Mouse (Mus musculus) liver, embryonic 14.5 days (tissue): ENCODE results near the gene Rabep1. TPM values are rescaled to one million over a fixed set of nuclear protein-coding genes. Genes with fewer than 3 reads are reported as not detected.

Source experiments
- ATAC-seq: fragments of 200-750 bp; cut with Nextera tagmentation; 2 replicates; pipeline ENCODE4 v1.8.0; 2017; ENCODE audit warnings: moderate number of reproducible peaks, mild to moderate bottlenecking, moderate library complexity; ENCODE audit not compliant: insufficient read depth
- DNase-seq, 3 experiments: peaks; one replicate each; pipeline ENCODE4 v3.0.0-alpha.2; 2012 to 2013; ENCODE audit warnings: low read depth in 3 of 3, low spot score in 3 of 3
- H3K27ac ChIP-seq: fragments of 300-500 bp; sonication (generic); 2 replicates; pipeline ENCODE4 v1.5.1; 2014; ENCODE audit warnings: moderate library complexity, mild to moderate bottlenecking, control low read depth, inconsistent platforms
- H3K27me3 ChIP-seq: fragments of 300-500 bp; sonication (generic); 2 replicates; pipeline ENCODE4 v1.6.1; 2014; ENCODE audit warnings: mild to moderate bottlenecking, low read length, moderate library complexity; ENCODE audit not compliant: control insufficient read depth, insufficient read depth
- H3K36me3 ChIP-seq: fragments of 300-500 bp; sonication (generic); replicated peaks from 2 replicates; pipeline ENCODE4 v1.6.1; 2014; ENCODE audit warnings: low read depth; ENCODE audit not compliant: control insufficient read depth, insufficient read depth
- H3K4me1 ChIP-seq, 2 experiments: fragments of 200-500 bp in 1 of 2; fragments of 300-500 bp in 1 of 2; sonication (generic) in 1 of 2; replicated peaks; 2 replicates each; pipeline ENCODE4 v1.6.1; 2012 to 2014; ENCODE audit warnings: antibody characterized with exemption in 1 of 2, inconsistent platforms in 1 of 2, low read length in 1 of 2; ENCODE audit not compliant: control insufficient read depth in 2 of 2, insufficient read depth in 2 of 2
- H3K4me2 ChIP-seq: fragments of 300-500 bp; sonication (generic); 2 replicates; pipeline ENCODE4 v1.6.1; 2014; ENCODE audit warnings: low read depth, mild to moderate bottlenecking, control low read depth, moderate library complexity
- H3K4me3 ChIP-seq, 2 experiments: fragments of 200-500 bp in 1 of 2; fragments of 300-500 bp in 1 of 2; sonication (generic) in 1 of 2; 2 replicates each; pipeline ENCODE4 v1.5.1; 2012 to 2014; ENCODE audit warnings: low read depth in 2 of 2, low read length in 2 of 2, mild to moderate bottlenecking in 2 of 2, control low read depth in 1 of 2, inconsistent platforms in 1 of 2, moderate library complexity in 1 of 2; ENCODE audit not compliant: insufficient read depth in 1 of 2
- H3K9ac ChIP-seq: fragments of 300-500 bp; sonication (generic); replicated peaks from 2 replicates; pipeline ENCODE4 v1.6.1; 2014; ENCODE audit warnings: mild to moderate bottlenecking, control low read depth, moderate library complexity
- H3K9me3 ChIP-seq: fragments of 300-500 bp; sonication (generic); 2 replicates; pipeline ENCODE4 v1.6.1; 2016; ENCODE audit warnings: low read length, mixed read lengths; ENCODE audit not compliant: control insufficient read depth
- CTCF ChIP-seq: IDR thresholded peaks from 2 replicates; pipeline ENCODE4 v1.5.1; 2016; ENCODE audit warnings: antibody characterized with exemption, low read depth, control low read depth
- EP300 ChIP-seq: IDR thresholded peaks from 2 replicates; pipeline ENCODE4 v1.6.1; 2016; ENCODE audit warnings: antibody characterized with exemption, low read depth
- WGBS: fragments of 180-500 bp; shearing (Covaris S2); extraction: QIAGEN DNeasy Blood & Tissue Kit; methylation state at CpG from one replicate; pipeline ENCODE4 v1.1.7; 2014; ENCODE audit not compliant: insufficient replicate concordance; 5-methylcytosine and 5-hydroxymethylcytosine counted together
- polyA plus RNA-seq, 2 experiments: library from polyadenylated mRNA; depleted of rRNA in 1 of 2; stranded (reverse) in 1 of 2; unstranded in 1 of 2; fragments of >200 nt; fragmentation: Nextera tagmentation in 1 of 2; extraction: Ambion mirVana in 1 of 2; gene quantifications; 2 replicates each; pipeline versions ENCODE4 v1.2.1 to v1.2.3; 2012 to 2014

Gene Rabep1
- polyA plus RNA-seq, 2 experiments, result 3.7 to 9.1 TPM

DNA sequence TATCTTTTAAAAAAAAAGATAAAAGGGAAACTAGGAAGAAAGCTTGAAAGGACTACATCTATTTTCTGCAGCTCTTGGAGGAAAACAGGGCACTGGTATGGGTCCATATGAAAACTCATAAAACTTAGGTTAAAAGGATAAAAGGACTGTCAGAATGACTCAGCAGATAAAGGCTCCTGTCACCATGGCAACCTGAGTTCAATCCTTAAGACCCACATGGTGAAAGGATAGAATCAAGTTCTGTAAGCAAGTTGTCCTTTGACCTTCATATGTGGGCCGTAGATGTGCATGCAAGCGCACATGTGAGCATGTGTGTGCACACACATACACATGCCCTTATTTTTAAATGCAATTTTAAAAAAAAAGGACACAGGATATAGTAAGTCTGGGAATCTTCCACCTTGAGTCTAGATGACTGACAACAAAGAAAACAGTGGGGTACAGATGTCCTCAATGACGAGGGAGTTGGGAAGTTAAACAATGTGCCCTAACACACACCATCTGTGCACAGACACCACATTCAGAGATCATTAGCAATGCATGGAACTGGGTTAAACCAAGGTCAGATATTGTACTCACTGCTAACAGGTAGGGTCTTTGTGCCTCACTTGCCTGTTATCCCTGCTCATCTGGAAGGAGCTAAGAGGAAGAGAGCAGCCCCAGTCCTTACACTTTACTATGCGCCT lies 119.8 kb downstream of the Rabep1 start:
- DNase-seq (peak in 1 of 3 experiments; percentile 39), ATAC-seq (no peak)
- Histone ChIP-seq H3K4me1 (peaks cover 8 to 12% of the 10 kb centered on the region in 2 experiments), H3K9me3 (no peaks in the 10 kb centered on the region), H3K27me3 (no peaks in the 10 kb centered on the region), H3K36me3 (peaks cover 59% of the 10 kb centered on the region), H3K27ac (no peak overlapping the region), H3K4me2 (no peak overlapping the region), H3K4me3 (no peak overlapping the region), H3K9ac (no peak overlapping the region)
- 86% methylated on average over 4 of the region's 4 CpGs for WGBS
- TF ChIP-seq EP300 (no peak), CTCF (no peak)

GRCm38 (mm10) chr11:70969271-70969794 lies 124.8 kb downstream of the Rabep1 start:
- Histone ChIP-seq H3K4me3 (peak overlapping the region; percentile 68 to 96), H3K4me1 (peaks cover 17 to 19% of the 10 kb centered on the region in 2 experiments), H3K27ac (peak overlapping the region; percentile 81), H3K9me3 (no peaks in the 10 kb centered on the region), H3K4me2 (peak overlapping the region; percentile 95), H3K36me3 (peaks cover 43% of the 10 kb centered on the region), H3K27me3 (no peaks in the 10 kb centered on the region), H3K9ac (peak overlapping the region; percentile 91)
- WGBS, result 0% methylated on average over 25 of the region's 25 CpGs
- DNase-seq (peak in 1 of 3 experiments; percentile 29), ATAC-seq (peak; percentile 2; the same call in 1 of the 2 replicates)
- TF ChIP-seq CTCF, result no peak
- no peak for TF ChIP-seq EP300

DNA sequence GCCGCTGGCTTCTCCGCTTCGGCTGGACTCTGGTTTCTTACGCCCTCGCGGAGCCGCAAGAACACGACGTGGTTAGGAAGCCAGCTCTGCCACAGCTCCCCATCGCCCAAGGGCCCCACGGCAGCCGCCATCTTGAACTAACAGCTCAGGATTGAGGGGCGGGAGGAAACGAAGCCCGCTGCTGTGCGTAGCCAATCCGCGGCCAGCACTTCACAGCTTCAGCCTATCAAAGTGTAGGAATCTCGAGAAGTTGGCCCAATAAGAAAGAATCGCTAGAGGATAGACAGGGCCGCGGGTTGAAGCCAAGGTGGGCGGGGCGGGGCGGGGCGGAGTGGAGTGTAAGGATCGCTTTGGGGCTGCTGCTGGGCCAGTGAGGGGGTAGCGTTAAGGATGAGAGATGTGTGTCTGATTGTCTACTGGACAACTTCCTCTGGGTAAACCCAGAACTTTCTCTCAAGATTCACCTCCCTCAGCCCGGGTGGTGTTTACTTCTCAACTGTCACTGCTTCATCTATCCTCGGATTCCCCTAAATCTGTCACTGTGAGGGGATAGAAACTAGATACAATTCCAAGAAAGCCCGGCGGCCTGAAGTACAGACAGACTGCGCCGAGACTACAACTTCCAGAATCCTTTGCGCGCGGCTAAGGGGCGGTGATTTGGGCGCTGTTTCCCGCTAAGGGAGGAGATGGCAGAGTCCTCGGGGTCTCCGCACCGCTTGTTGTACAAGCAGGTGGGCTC lies 125.4 kb downstream of the Rabep1 start, which contains the start of the genes Nup88 and Rpain:
Gene Nup88, minus strand, starts transcription at position 153 of the 739 bp plus-strand sequence.
Gene Rpain, plus strand, starts transcription at position 393 of the 739 bp plus-strand sequence.
- Histone ChIP-seq H3K9ac (peak within 1 kb of the TSS; percentile 91), H3K4me1 (peaks cover 16 to 19% of the 10 kb centered on the region in 2 experiments), H3K27ac (peak within 1 kb of the TSS; percentile 97), H3K4me3 (peak within 1 kb of the TSS; percentile 95 to 96), H3K36me3 (peaks cover 44% of the 10 kb centered on the region), H3K4me2 (peak within 1 kb of the TSS; percentile 95), H3K27me3 (no peaks in the 10 kb centered on the region), H3K9me3 (no peaks in the 10 kb centered on the region)
- TF ChIP-seq CTCF, result no peak
- TF ChIP-seq EP300, result no peak
- DNase-seq (peak; percentile 94 to 97 (median 96)), ATAC-seq (peak; percentile 89)
- under 1% methylated on average over 43 of the region's 43 CpGs for WGBS

- ATAC-seq, result peak; percentile 68
- peak overlapping the region; percentile 79 for H3K9ac ChIP-seq
- TF ChIP-seq EP300 (peak; percentile 64), CTCF (peak; percentile 61)
- peaks cover 44% of the 10 kb centered on the region for H3K36me3 ChIP-seq
- H3K27ac ChIP-seq, result peak overlapping the region; percentile 97
- H3K4me2 ChIP-seq, result peak overlapping the region; percentile 95
- DNase-seq, result peak; percentile 86 to 93 (median 89)
- H3K9me3 ChIP-seq, result no peaks in the 10 kb centered on the region
- 7% methylated on average over 24 of the region's 24 CpGs for WGBS
- H3K4me3 ChIP-seq, result peak overlapping the region; percentile 95 to 96
- H3K4me1 ChIP-seq, result peaks cover 16 to 19% of the 10 kb centered on the region in 2 experiments
- H3K27me3 ChIP-seq, result no peaks in the 10 kb centered on the region
Observed at GRCm38 (mm10) chr11:70970560-70971540, 126.3 kb downstream of the Rabep1 start.
